Mouse (Mus musculus) stomach, postnatal 0 days (tissue): ENCODE measurements around the gene Psg17. TPM values are rescaled to one million over a fixed set of nuclear protein-coding genes. Genes with fewer than 3 reads are reported as not detected.

Source experiments
- ATAC-seq: fragments of 200-750 bp; cut with Nextera tagmentation; 2 replicates; pipeline ENCODE4 v1.8.0; 2017; ENCODE audit not compliant: low FRiP score, low TSS enrichment
- DNase-seq: peaks from one replicate; pipeline ENCODE4 v3.0.0-alpha.2; 2016; ENCODE audit warnings: low spot score
- H3K27ac ChIP-seq: fragments of 300-500 bp; sonication (generic); replicated peaks from 2 replicates; pipeline ENCODE4 v1.5.1; 2014; ENCODE audit warnings: mild to moderate bottlenecking, control low read depth
- H3K27me3 ChIP-seq: fragments of 300-500 bp; sonication (generic); 2 replicates; pipeline ENCODE4 v1.6.1; 2014; ENCODE audit warnings: low read length; ENCODE audit not compliant: control insufficient read depth, insufficient read depth
- H3K36me3 ChIP-seq: fragments of 300-500 bp; sonication (generic); 2 replicates; pipeline ENCODE4 v1.6.1; 2014; ENCODE audit warnings: low read length, mixed read lengths; ENCODE audit not compliant: control insufficient read depth, insufficient read depth
- H3K4me1 ChIP-seq: fragments of 300-500 bp; sonication (generic); replicated peaks from 2 replicates; pipeline ENCODE4 v1.6.1; 2014; ENCODE audit warnings: antibody characterized with exemption; ENCODE audit not compliant: control insufficient read depth, insufficient read depth
- H3K4me2 ChIP-seq: fragments of 300-500 bp; sonication (generic); replicated peaks from 2 replicates; pipeline ENCODE4 v1.6.1; 2014; ENCODE audit warnings: low read depth, mild to moderate bottlenecking, control low read depth, moderate library complexity
- H3K4me3 ChIP-seq: fragments of 300-500 bp; sonication (generic); 2 replicates; pipeline ENCODE4 v1.5.1; 2014; ENCODE audit warnings: low read depth, low read length, control low read depth
- H3K9ac ChIP-seq: fragments of 300-500 bp; sonication (generic); 2 replicates; pipeline ENCODE4 v1.6.1; 2014; ENCODE audit warnings: mild to moderate bottlenecking, low read length, control low read depth, mixed read lengths
- H3K9me3 ChIP-seq: fragments of 300-500 bp; sonication (generic); 2 replicates; pipeline ENCODE4 v1.6.1; 2016; ENCODE audit warnings: low read length; ENCODE audit not compliant: control insufficient read depth
- CTCF ChIP-seq: IDR thresholded peaks from 2 replicates; pipeline ENCODE4 v1.5.1; 2016; ENCODE audit warnings: antibody characterized with exemption, low read depth, mild to moderate bottlenecking, moderate library complexity
- EP300 ChIP-seq: optimal IDR thresholded peaks from 2 replicates; pipeline ENCODE3; 2016; ENCODE audit warnings: antibody characterized with exemption
- WGBS: fragments of 180-500 bp; shearing (Covaris S2); extraction: QIAGEN DNeasy Blood & Tissue Kit; methylation state at CpG from one replicate; pipeline ENCODE4 v1.1.7; 2014; 5-methylcytosine and 5-hydroxymethylcytosine counted together
- polyA plus RNA-seq: library from polyadenylated mRNA; unstranded; fragments of >200 nt; fragmentation: Nextera tagmentation; extraction: Ambion mirVana; gene quantifications from 2 replicates; pipeline ENCODE4 v1.2.1, GENCODE M21; 2015

The Psg17 gene
- polyA plus RNA-seq, 1 experiment from 2014 or later, result 0.06 TPM

GRCm38 (mm10) chr7:18844811-18845210 is 23.4 kb upstream of the Psg17 start:
- no peak for TF ChIP-seq EP300
- no peak for TF ChIP-seq CTCF
- H3K4me1 ChIP-seq, result no peaks in the 10 kb centered on the region
- no peak for ATAC-seq
- no peak overlapping the region for H3K9ac ChIP-seq
- H3K27ac ChIP-seq, result no peak overlapping the region
- H3K4me2 ChIP-seq, result no peak overlapping the region
- no peak for DNase-seq
- no peak overlapping the region for H3K4me3 ChIP-seq
- no peaks in the 10 kb centered on the region for H3K9me3 ChIP-seq
- no peaks in the 10 kb centered on the region for H3K27me3 ChIP-seq
- 36% methylated on average over 5 of the region's 5 CpGs for whole genome bisulfite sequencing
- no peaks in the 10 kb centered on the region for H3K36me3 ChIP-seq

GRCm38 (mm10) chr7:18841174-18841567 is 19.8 kb upstream of the Psg17 start:
- WGBS, result 69% methylated on average over 1 of the region's 1 CpGs
- ATAC-seq, result no peak
- Histone ChIP-seq H3K9me3 (no peaks in the 10 kb centered on the region), H3K27ac (peak overlapping the region; percentile 73), H3K9ac (0 out of 2 replicates have a peak overlapping the region, but pooled peaks have one; percentile 48), H3K4me1 (no peaks in the 10 kb centered on the region), H3K4me3 (peak overlapping the region; percentile 28; the same call in 1 of the 2 replicates), H3K4me2 (peak overlapping the region; percentile 43), H3K36me3 (no peaks in the 10 kb centered on the region), H3K27me3 (no peaks in the 10 kb centered on the region)
- TF ChIP-seq EP300, result no peak
- TF ChIP-seq CTCF, result no peak
- no peak for DNase-seq

GRCm38 (mm10) chr7:18840386-18841173 is 19.2 kb upstream of the Psg17 start:
- Histone ChIP-seq H3K27ac (peak overlapping the region; percentile 98), H3K4me1 (no peaks in the 10 kb centered on the region), H3K4me3 (peak overlapping the region; percentile 50), H3K36me3 (no peaks in the 10 kb centered on the region), H3K27me3 (no peaks in the 10 kb centered on the region), H3K4me2 (peak overlapping the region; percentile 77), H3K9ac (peak overlapping the region; percentile 76), H3K9me3 (no peaks in the 10 kb centered on the region)
- TF ChIP-seq CTCF (no peak), EP300 (no peak)
- DNase-seq, result peak; percentile 60
- ATAC-seq, result peak; percentile 95
- 4% methylated on average over 13 of the region's 17 CpGs for WGBS

DNA sequence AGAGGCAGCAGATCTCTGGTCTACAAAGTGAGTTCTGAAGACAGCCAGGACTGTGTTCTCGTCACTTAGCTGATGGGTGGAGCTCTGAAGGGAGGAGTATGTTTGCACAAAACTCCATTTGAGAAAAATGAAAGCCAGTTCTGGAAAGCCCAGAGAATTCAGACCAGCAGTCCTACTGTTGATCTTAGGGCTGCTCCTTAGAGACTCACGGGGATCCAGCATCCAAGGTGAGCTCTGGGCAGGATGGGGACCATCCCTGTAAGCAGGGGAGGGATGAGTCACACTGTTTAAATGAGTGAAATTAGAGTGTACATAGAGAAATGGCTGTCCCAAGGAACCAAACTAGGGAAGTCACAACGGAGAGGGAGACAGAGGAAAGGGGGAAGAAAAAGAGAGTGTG is 18.5 kb upstream of the Psg17 start, which contains the start of gene Mill2:
TSS of gene Mill2 (plus strand) at position 102 of the 400 bp plus-strand sequence.
- peak; percentile 75 for ATAC-seq
- Histone ChIP-seq H3K27me3 (no peaks in the 10 kb centered on the region), H3K36me3 (no peaks in the 10 kb centered on the region), H3K27ac (peak within 1 kb of the TSS; percentile 98), H3K4me3 (peak within 1 kb of the TSS; percentile 50), H3K9me3 (no peaks in the 10 kb centered on the region), H3K4me2 (peak within 1 kb of the TSS; percentile 77), H3K4me1 (no peaks in the 10 kb centered on the region), H3K9ac (peak within 1 kb of the TSS; percentile 76)
- 1% methylated on average over 3 of the region's 3 CpGs for WGBS
- no peak for DNase-seq
- TF ChIP-seq CTCF (no peak), EP300 (no peak)

GRCm38 (mm10) chr7:18832298-18832697 is 10.9 kb upstream of the Psg17 start:
- Histone ChIP-seq H3K9me3 (no peaks in the 10 kb centered on the region), H3K27me3 (no peaks in the 10 kb centered on the region), H3K4me1 (no peaks in the 10 kb centered on the region), H3K9ac (no peak overlapping the region), H3K36me3 (no peaks in the 10 kb centered on the region), H3K27ac (no peak overlapping the region), H3K4me3 (no peak overlapping the region), H3K4me2 (no peak overlapping the region)
- ATAC-seq (no peak), DNase-seq (no peak)
- 45% methylated on average over 13 of the region's 13 CpGs for WGBS
- peak; percentile 53 for TF ChIP-seq CTCF
- TF ChIP-seq EP300, result no peak

DNA sequence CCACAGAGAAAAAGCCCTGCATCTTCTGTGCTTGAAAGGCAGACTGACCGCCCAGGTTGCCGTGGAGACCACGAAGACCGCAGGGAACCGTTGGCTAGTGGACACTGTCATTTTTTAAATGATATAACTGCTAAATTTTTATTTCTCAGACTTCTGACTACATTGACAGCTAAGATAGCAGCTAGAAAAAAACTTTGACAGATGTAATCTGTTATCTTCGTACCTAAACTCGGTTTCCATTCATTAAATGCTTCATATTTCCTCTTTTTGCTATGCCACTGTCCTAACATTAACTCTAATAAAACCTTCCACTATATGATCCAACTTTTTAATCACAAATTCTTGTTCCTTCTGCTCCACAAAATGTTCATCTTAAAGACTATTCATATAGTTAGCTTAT is 8.1 kb upstream of the Psg17 start:
- ATAC-seq (no peak), DNase-seq (no peak)
- Histone ChIP-seq H3K9ac (no peak overlapping the region), H3K4me1 (no peaks in the 10 kb centered on the region), H3K27me3 (no peaks in the 10 kb centered on the region), H3K27ac (no peak overlapping the region), H3K9me3 (no peaks in the 10 kb centered on the region), H3K4me2 (no peak overlapping the region), H3K4me3 (no peak overlapping the region), H3K36me3 (no peaks in the 10 kb centered on the region)
- 78% methylated on average over 7 of the region's 7 CpGs for WGBS
- no peak for TF ChIP-seq CTCF
